Mouse (Mus musculus) hindbrain, postnatal 0 days (tissue): ENCODE measurements around the gene Ube2ql1. TPM values are rescaled to one million over a fixed set of nuclear protein-coding genes. Genes with fewer than 3 reads are reported as not detected.
A peak's percentile ranks its signal among the peaks of the same experiment; 100 is the strongest.

ENCODE experiments used
- ATAC-seq: fragments of 200-750 bp; cut with Nextera tagmentation; 2 replicates; pipeline ENCODE4 v1.8.0; 2017; ENCODE audit warnings: mild to moderate bottlenecking, moderate TSS enrichment, moderate library complexity
- DNase-seq: peaks from one replicate; pipeline ENCODE4 v3.0.0-alpha.2; 2015; ENCODE audit warnings: low spot score
- H3K27ac ChIP-seq: fragments of 300-500 bp; sonication (generic); 2 replicates; pipeline ENCODE4 v1.5.1; 2014; ENCODE audit warnings: mild to moderate bottlenecking
- H3K27me3 ChIP-seq: fragments of 300-500 bp; sonication (generic); 2 replicates; pipeline ENCODE4 v1.6.1; 2014; ENCODE audit warnings: low read length, mixed read lengths; ENCODE audit not compliant: insufficient read depth
- H3K36me3 ChIP-seq: fragments of 300-500 bp; sonication (generic); 2 replicates; pipeline ENCODE4 v1.6.1; 2014; ENCODE audit warnings: low read length, mixed read lengths; ENCODE audit not compliant: insufficient read depth
- H3K4me1 ChIP-seq: fragments of 300-500 bp; sonication (generic); 2 replicates; pipeline ENCODE4 v1.6.1; 2014; ENCODE audit warnings: antibody characterized with exemption, low read length, mixed read lengths; ENCODE audit not compliant: insufficient read depth
- H3K4me2 ChIP-seq: fragments of 300-500 bp; sonication (generic); 2 replicates; pipeline ENCODE4 v1.6.1; 2014; ENCODE audit warnings: low read depth, mild to moderate bottlenecking, low read length, moderate library complexity, mixed read lengths
- H3K4me3 ChIP-seq: fragments of 300-500 bp; sonication (generic); 2 replicates; pipeline ENCODE4 v1.5.1; 2014; ENCODE audit warnings: low read length
- H3K9ac ChIP-seq: fragments of 300-500 bp; sonication (generic); replicated peaks from 2 replicates; pipeline ENCODE4 v1.6.1; 2014; ENCODE audit warnings: mild to moderate bottlenecking, low read length, moderate library complexity, mixed read lengths
- H3K9me3 ChIP-seq: fragments of 300-500 bp; sonication (generic); 2 replicates; pipeline ENCODE4 v1.6.1; 2016; ENCODE audit warnings: low read length, mixed read lengths
- CTCF ChIP-seq: IDR thresholded peaks from 2 replicates; pipeline ENCODE4 v1.5.1; 2016; ENCODE audit warnings: antibody characterized with exemption, control low read depth, low read depth
- WGBS: fragments of 180-500 bp; shearing (Covaris S2); extraction: QIAGEN DNeasy Blood & Tissue Kit; methylation state at CpG from one replicate; pipeline ENCODE4 v1.1.7; 2014; 5-methylcytosine and 5-hydroxymethylcytosine counted together
- polyA plus RNA-seq: library from polyadenylated mRNA; unstranded; fragments of >200 nt; fragmentation: Nextera tagmentation; extraction: Ambion mirVana; gene quantifications from 2 replicates; pipeline ENCODE4 v1.2.1, GENCODE M21; 2015
- total RNA-seq: library from RNA; depleted of rRNA; stranded (reverse); fragments of >200 nt; gene quantifications from 2 replicates; pipeline ENCODE4 v1.2.3, GENCODE M21; 2014

Gene Ube2ql1
- total and polyA plus RNA-seq, 2 experiments from 2014 or later = 25.0 to 157 TPM

- H3K27me3 ChIP-seq = no peaks in the 10 kb centered on the region
- H3K36me3 ChIP-seq = no peaks in the 10 kb centered on the region
- 42% methylated on average over 10 of the region's 10 CpGs for WGBS
- no peaks in the 10 kb centered on the region for H3K4me1 ChIP-seq
- H3K9ac ChIP-seq = no peak overlapping the region
- no peak overlapping the region for H3K4me3 ChIP-seq
- ATAC-seq (peak; percentile 71), DNase-seq (peak; percentile 74)
- no peak overlapping the region for H3K27ac ChIP-seq
- no peak for TF ChIP-seq CTCF
- no peak overlapping the region for H3K4me2 ChIP-seq
- no peaks in the 10 kb centered on the region for H3K9me3 ChIP-seq
Observed at GRCm38 (mm10) chr13:69761393-69761792, 21.7 kb upstream of the Ube2ql1 start.

GRCm38 (mm10) chr13:69758979-69759378, 19.3 kb upstream of the Ube2ql1 start:
- Histone ChIP-seq H3K36me3 (no peaks in the 10 kb centered on the region), H3K4me2 (no peak overlapping the region), H3K9me3 (no peaks in the 10 kb centered on the region), H3K27ac (no peak overlapping the region), H3K4me3 (no peak overlapping the region), H3K27me3 (no peaks in the 10 kb centered on the region), H3K4me1 (no peaks in the 10 kb centered on the region), H3K9ac (no peak overlapping the region)
- TF ChIP-seq CTCF = no peak
- no peak for DNase-seq
- no peak for ATAC-seq
- 64% methylated on average over 6 of the region's 6 CpGs for WGBS

GRCm38 (mm10) chr13:69752875-69753274, 13.2 kb upstream of the Ube2ql1 start:
- Histone ChIP-seq H3K4me2 (no peak overlapping the region), H3K4me1 (no peaks in the 10 kb centered on the region), H3K27ac (no peak overlapping the region), H3K36me3 (no peaks in the 10 kb centered on the region), H3K9ac (no peak overlapping the region), H3K9me3 (no peaks in the 10 kb centered on the region), H3K27me3 (no peaks in the 10 kb centered on the region), H3K4me3 (no peak overlapping the region)
- ATAC-seq = no peak
- TF ChIP-seq CTCF = no peak
- 97% methylated on average over 2 of the region's 2 CpGs for WGBS
- DNase-seq = no peak

GRCm38 (mm10) chr13:69751510-69751909, 11.8 kb upstream of the Ube2ql1 start:
- Histone ChIP-seq H3K27ac (no peak overlapping the region), H3K4me2 (no peak overlapping the region), H3K9ac (no peak overlapping the region), H3K4me1 (no peaks in the 10 kb centered on the region), H3K9me3 (no peaks in the 10 kb centered on the region), H3K27me3 (no peaks in the 10 kb centered on the region), H3K4me3 (no peak overlapping the region), H3K36me3 (no peaks in the 10 kb centered on the region)
- no peak for DNase-seq
- WGBS = 88% methylated on average over 6 of the region's 6 CpGs
- no peak for TF ChIP-seq CTCF
- ATAC-seq = no peak

- H3K4me2 ChIP-seq = no peak overlapping the region
- no peak for TF ChIP-seq CTCF
- no peak overlapping the region for H3K27ac ChIP-seq
- 45% methylated on average over 4 of the region's 4 CpGs for WGBS
- ATAC-seq (peak; percentile 47; the same call in 1 of the 2 replicates), DNase-seq (no peak)
- no peaks in the 10 kb centered on the region for H3K4me1 ChIP-seq
- no peaks in the 10 kb centered on the region for H3K36me3 ChIP-seq
- no peak overlapping the region for H3K4me3 ChIP-seq
- no peaks in the 10 kb centered on the region for H3K27me3 ChIP-seq
- H3K9ac ChIP-seq = no peak overlapping the region
- H3K9me3 ChIP-seq = no peaks in the 10 kb centered on the region
Observed at GRCm38 (mm10) chr13:69748756-69749155, 9.1 kb upstream of the Ube2ql1 start.

GRCm38 (mm10) chr13:69740331-69741285, 919 bp upstream of the Ube2ql1 start:
- Histone ChIP-seq H3K9ac (peak overlapping the region; percentile 94), H3K36me3 (no peaks in the 10 kb centered on the region), H3K4me3 (peak overlapping the region; percentile 77), H3K27me3 (no peaks in the 10 kb centered on the region), H3K9me3 (no peaks in the 10 kb centered on the region), H3K4me2 (peak overlapping the region; percentile 84), H3K27ac (peak overlapping the region; percentile 94), H3K4me1 (peaks cover 14% of the 10 kb centered on the region; the same call in 1 of the 2 replicates)
- WGBS = 2% methylated on average over 29 of the region's 29 CpGs
- peak; percentile 64 for ATAC-seq
- peak; percentile 84 for DNase-seq
- 0 out of 2 replicates have a peak, but pooled peaks have one; percentile 4 for TF ChIP-seq CTCF
